Mouse (Mus musculus): ENCODE data around the gene Map2k4. TPM values are rescaled to one million over a fixed set of nuclear protein-coding genes. Genes with fewer than 3 reads are reported as not detected.

Map2k4 gene
- total RNA-seq (2015; ENCODE audit: low replicate concordance) (27.8 and 31.0 TPM in 2 replicates), total RNA-seq (2017; ENCODE audit: low replicate concordance) (20.7 and 30.2 TPM in 2 replicates)

DNA sequence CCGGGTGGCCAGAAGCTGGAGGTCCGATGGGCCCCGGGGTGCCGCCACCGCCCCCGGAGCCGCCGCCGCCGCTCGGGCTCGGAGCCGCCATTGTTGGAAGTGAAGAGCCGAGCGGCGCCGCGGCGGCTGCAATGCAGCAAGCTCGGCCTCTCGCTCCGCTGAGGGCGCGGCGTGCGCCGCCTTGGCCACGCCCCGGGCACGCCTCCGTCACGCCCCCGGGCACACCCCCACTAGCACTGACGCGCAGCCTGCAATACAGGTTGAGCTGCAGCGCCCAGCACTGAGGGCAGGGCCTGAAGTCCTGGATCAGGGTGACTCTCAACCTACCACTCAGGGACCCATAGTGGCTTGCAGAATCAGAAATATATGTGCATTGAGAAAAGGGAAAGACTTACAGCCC is at the start of gene Map2k4:
Map2k4 (minus strand) TSS at position 144 of the 400 bp plus-strand sequence.
- ATAC-seq (replicated peaks; ENCODE audit: low FRiP score, poor library complexity, severe bottlenecking): peak; percentile 96

DNA sequence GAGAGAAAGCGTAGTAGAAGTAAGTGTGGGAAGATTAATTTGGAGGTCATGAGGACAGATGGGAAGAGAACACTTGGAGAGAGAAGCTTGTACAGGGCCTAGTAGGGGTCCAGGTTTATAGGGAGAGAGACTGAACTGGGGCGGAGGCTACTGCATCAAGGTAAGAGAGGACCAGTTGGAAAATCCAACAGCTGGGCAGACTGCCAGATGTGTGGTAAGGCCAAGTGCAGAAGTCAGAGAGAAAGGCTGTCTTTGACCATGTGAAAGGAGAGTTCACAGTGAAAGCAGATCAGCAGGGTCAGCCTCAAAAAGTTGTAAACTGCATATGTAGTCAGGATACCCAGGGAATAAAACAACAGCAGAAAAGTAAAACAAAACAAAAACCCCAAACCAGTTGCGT is 36.5 kb upstream of the Map2k4 start:
- ATAC-seq (replicated peaks; ENCODE audit: low FRiP score, poor library complexity, severe bottlenecking): no peak

DNA sequence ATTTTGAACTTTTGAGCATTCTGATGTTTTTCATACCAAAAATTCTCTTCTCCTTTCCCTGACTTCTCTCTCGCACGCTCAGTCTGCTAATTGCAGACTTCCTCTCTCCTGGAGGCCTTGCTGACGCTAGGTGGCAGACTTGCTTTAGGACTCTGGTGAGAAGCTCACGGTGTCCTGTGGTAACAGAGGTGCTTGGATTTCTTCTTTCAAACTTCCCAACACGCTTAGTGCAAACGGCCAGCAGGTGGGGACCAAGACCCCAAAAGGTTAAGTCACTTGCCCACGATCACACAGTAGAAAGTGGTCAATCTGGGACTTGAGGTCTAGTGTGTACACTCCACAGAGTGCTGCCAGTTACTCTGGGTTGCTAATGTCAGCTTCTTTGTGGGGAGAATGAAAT is 32.8 kb upstream of the Map2k4 start:
- 0 out of 2 replicates have a peak, but pooled peaks have one; percentile 48 for ATAC-seq (replicated peaks; ENCODE audit: low FRiP score, poor library complexity, severe bottlenecking)

DNA sequence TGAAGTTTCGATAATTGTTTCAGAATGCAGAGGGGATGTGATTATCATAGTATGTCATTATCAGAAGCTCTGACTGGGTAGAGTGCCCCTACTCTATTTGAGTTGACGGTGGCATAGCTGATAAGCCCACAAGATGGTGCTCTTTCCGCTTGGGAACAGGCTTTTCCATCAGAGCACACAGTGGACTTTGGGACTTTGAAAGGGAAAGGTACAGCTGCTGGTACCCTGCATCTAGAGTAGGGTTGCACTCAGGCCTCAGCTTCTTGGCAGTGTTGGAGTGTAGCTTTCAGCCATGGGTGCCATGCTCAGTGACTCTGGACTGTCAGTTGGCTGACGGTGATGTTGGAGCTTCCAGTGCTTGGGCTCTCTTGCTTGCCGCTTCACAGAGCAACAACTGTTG is 32.2 kb upstream of the Map2k4 start:
- ATAC-seq (replicated peaks; ENCODE audit: low FRiP score, poor library complexity, severe bottlenecking): no peak

DNA sequence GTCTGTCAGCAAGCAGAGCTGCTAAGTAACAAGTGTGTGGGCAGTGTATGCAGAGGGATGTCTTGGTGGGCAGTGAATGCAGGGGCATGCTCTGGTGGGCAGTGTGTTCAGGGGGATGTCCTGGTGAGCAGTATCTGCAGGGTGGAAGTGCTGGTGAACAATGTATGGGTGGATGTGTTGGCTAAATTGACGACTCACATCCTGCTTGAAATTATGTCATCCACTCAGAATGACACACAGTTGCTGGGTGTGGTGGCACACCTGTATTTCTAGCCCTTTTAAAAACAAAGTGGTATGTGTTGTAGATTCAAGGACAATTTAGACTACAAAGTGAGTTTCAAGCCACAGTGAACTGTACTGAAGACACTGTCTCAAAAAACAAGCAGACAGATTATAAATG is 30.1 kb upstream of the Map2k4 start:
- no peak for ATAC-seq (replicated peaks; ENCODE audit: low FRiP score, poor library complexity, severe bottlenecking)

DNA sequence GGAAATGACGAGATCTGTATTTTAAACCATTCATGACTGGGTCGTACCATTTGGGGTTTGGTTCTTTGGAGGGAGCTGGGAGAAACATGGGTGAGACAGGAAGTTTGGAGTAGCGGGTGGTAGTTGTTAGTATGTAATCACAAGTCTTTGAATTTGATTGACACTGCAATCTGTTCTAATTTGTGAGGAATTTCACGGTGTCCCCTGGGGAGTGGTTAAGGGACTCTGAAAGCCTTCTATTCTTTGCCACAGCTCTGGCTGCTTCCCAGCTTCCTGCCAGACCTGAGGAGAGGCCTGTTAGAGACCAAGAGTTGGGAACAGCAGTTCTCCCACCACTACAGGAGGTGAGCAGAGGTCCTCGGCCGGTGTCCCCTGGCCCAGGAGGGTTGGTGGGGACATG is 28.1 kb upstream of the Map2k4 start:
- ATAC-seq (replicated peaks; ENCODE audit: low FRiP score, poor library complexity, severe bottlenecking): no peak

DNA sequence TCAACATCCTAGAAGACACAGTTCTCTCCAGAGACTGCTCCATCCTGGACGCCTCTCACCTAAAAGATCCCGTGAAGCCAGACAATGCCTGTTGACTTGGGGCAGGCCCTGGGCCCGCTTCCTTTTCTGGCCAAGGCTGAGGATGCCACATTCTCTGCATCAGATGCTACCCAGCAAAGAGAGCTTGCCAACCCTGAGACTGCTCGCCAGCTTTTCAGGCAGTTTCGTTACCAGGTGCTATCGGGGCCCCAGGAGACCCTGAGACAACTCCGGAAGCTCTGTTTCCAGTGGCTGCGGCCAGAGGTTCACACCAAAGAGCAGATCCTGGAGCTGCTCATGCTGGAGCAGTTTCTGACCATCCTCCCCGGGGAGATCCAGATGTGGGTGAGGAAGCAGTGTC is 26.3 kb upstream of the Map2k4 start:
- ATAC-seq (replicated peaks; ENCODE audit: low FRiP score, poor library complexity, severe bottlenecking): no peak

DNA sequence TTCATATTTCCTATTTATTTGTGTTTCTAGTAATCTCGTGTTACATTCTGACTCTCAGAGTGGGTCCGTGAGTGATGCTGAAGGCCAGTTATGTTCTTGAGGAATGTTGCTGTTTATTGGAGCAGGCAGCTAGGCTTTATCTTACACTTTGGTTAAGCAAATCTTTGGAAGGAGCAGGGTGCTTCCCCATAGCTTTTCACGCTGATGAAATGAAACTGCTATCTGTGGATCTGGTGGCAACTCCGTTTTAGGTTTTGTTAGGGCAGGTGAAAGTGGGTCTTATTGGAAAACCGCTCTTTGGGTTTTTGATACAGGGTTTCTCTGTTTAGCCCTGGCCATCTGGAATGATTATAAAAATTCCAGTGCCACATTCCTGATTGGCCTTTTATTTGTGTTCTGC is 24.0 kb upstream of the Map2k4 start:
- ATAC-seq (replicated peaks; ENCODE audit: low FRiP score, poor library complexity, severe bottlenecking): no peak

DNA sequence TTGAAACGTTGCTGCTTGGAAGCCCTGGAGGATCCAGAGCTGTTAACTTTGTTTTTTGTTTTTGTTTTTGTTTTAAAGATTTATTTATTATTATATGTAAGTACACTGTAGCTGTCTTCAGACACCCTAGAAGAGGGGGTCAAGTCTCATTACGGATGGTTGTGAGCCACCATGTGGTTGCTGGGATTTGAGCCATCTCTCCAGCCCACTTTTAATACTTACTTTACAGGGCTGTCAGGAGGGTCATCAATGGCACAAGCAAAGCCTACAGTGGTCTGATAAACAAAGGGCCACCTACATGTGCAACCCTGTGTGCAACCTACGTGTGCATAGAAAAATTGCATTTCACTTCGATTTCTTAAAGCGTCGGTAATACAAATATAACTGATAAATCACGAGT is 19.5 kb upstream of the Map2k4 start:
- ATAC-seq (replicated peaks; ENCODE audit: low FRiP score, poor library complexity, severe bottlenecking): no peak

DNA sequence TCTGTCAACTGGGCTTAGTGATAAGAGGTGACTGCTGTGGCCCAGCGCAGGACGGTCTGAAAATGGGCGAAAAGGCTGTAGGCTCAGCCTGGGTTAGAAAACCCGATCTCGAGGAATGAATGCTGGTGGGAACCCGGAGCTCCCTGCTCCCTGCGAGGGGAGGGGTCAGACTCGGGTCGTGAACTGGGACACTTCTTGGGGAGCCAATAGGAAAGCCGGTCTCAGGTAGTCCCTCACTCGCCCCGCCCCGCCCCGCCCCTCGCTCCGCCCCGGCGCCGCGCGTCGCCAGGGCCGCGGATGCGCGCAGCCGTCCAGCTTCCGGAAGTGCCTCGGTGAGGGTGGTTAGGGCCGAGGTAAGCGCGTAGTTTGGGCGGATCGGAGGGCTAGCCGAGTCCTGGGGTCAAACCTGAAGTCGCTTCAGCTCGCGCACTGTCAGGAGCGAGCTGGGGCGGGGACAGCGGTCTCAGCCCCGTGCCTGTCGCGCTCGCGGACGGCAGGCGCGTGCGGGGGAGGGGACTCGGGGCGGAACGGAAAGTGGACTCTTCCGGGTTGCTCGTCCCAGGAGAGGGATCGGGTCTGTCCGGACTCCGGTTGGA is 18.9 kb upstream of the Map2k4 start, which contains the start of gene Zkscan6:
Zkscan6 (plus strand) TSS at position 267 of the 596 bp plus-strand sequence.
- ATAC-seq (replicated peaks; ENCODE audit: low FRiP score, poor library complexity, severe bottlenecking): peak; percentile 94

DNA sequence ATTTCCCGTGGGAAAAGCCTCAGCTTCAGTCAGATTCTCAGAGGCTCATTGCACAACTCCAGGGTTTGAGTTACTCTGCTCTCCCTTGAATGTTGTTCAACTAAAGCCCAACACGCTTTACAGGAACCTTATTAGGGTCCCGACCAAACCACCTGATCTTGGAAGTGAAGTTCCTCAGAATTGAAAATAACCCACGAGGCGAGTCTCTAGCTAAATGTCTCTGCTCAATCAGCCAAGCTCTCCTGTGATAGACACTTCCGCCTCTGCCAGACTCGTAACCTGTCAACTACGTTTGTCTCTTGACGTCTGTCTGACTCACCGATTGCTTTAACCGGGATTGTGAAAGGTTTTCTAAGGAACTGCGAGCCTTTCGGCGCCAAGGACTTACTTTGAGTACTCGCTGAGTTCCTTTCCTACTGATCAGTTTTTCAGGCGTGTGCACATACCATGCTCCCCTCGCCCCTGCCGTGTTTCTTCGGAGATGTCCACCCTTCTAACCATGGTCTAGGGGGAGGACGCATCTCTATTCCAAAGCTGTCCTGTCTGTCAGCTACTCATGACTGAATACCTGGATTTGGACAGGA is 18.3 kb upstream of the Map2k4 start:
- peak; percentile 64 for ATAC-seq (replicated peaks; ENCODE audit: low FRiP score, poor library complexity, severe bottlenecking)

DNA sequence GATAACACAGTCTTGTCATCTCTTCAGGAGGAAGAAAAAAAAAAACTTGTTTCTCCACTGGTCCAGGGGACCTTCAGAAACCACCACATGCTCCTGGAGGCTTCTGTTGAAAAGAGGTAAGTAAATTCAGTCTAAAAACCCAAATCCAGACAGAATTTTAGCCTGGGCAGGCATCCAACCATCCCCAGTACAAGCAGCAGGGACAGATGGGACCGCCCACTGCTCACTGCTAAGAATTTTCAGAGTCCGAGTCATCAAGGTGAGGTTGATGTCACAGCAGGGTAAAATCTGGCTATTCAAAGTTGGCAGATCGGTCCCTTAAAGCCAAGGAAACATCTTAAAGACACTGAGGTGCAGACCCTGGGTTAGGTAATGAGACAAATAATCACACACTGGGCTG is 13.8 kb upstream of the Map2k4 start:
- no peak for ATAC-seq (replicated peaks; ENCODE audit: low FRiP score, poor library complexity, severe bottlenecking)

DNA sequence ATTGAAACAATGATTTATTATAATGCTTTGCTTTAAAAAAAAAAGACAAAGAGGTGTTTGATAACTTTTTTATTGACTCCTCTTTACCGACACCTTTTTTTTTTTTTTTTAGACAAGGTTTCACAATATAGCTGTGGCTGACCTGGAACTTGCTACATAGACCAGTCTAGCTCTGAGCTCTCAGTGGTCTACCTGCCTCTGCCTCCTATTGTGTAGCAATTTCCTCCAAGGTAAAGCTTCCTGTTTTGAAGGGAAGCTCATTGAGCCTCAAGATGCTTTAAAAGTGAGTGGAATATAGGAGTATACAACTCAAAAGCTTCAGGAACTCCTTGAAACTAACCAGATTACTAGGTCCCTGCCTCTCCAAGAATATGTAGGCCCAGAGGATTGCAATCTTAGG is 7.8 kb upstream of the Map2k4 start:
- ATAC-seq (replicated peaks; ENCODE audit: low FRiP score, poor library complexity, severe bottlenecking): no peak

DNA sequence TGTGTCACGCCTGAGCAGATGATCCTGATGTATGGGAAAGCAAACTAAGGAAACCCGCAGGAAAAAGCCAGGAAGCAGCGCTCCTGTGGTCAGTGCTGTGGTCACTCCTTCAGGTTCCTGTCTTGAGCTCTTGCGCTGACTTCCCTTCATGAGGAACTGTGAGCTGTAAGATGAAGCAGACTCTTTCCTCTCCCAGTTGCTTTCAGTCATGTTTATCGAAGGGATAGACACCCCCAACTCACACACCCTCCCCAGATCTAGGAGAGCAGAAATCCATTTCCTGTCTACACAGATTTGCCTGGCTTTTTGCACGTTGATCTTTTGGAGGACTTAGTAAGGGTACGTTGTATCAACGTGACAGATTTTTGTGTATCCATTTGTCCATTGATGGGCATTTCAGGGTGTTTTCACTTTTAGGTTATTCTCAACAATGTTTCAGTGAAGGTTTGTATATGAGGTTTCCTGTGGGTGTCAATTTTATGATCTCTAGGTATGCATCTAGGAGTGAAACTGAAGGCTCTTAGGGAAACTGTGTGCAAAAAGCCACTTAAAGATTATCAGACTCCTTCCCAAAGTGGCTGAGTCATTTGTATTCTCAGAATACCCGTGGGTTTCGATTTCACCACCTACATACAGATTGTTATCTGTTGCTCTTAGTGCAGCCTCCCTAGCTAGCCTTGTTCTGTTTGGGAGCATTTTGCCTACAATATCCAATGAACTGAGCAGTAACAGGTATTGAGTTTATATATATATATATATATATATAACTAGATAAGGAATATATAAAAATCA is 6.5 kb upstream of the Map2k4 start:
- peak; percentile 70; the same call in 1 of the 2 replicates for ATAC-seq (replicated peaks; ENCODE audit: low FRiP score, poor library complexity, severe bottlenecking)

DNA sequence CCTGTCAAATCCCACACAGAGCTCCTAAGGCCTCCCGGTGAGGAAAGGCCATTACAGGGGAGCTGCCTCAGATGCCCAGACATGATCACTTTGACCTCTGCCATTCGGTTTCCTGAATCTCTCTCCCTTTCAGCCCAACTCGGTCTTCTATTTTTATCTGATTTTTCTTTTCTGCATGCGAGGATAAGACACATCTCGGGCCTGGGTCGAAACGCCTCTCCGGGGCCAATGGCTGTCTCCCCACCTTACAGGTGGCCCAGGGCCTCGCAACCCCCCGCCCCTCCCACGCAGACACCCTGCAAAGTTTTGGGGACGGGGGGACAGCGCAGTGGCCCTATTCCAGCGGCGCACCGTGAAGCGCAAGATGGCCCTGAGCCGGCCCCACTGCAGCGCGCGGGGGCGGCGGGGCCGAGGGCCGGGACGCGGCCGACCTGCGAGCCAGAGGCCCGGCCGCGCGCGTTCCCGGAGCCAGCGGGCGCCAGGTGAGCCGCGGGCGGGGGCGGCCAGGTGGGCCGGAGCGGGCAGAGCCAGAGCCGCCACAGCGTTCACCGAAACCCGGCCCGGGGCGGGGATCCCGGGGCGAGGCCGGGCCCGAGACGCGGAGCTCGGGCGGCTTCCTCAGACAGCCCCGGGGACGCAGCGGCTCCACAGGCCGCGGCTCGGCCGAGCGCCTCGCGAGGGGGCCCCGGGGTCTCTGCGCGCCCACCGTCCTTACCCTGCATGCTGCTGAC is 511 bp downstream of the Map2k4 start:
- ATAC-seq (replicated peaks; ENCODE audit: low FRiP score, poor library complexity, severe bottlenecking): peak; percentile 55

DNA sequence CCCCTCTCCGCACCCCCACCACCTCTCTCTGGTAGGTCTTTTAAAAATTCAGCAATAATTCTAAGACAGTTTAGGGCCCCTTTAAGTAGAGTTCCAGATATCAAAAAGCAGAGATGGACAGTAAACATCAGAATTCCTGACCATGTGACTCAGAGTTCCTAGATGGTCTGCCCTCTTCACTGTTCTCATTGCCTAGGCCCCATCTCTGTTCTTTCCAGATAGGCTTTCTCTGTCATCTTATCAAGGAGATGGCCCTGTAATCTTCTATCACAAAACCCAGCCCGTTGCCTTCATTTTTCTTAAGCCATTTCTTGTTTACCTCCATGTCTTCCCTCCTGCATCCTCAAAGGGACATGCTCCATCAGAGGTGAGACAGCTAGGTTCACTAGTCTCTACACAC is 1.9 kb downstream of the Map2k4 start:
- ATAC-seq (replicated peaks; ENCODE audit: low FRiP score, poor library complexity, severe bottlenecking): no peak

DNA sequence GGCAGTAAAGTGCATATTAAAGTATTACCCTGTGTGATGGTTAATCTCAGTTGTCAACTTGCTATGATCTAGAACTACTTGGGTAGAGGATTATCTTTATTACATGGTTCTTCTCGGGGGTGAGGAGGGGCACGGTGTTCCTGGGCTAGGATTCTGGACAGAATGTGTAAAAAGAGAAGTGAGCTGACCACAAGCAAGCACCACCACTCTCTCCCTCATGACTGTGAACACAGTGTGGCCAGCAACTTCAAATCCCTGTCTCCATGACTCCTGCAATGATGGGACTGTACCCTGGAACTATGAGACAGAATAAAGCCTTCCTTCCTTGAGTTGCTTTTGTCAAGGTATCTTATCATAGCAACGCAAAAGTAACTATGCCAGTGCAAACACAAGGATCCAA is 6.5 kb downstream of the Map2k4 start:
- no peak for ATAC-seq (replicated peaks; ENCODE audit: low FRiP score, poor library complexity, severe bottlenecking)

DNA sequence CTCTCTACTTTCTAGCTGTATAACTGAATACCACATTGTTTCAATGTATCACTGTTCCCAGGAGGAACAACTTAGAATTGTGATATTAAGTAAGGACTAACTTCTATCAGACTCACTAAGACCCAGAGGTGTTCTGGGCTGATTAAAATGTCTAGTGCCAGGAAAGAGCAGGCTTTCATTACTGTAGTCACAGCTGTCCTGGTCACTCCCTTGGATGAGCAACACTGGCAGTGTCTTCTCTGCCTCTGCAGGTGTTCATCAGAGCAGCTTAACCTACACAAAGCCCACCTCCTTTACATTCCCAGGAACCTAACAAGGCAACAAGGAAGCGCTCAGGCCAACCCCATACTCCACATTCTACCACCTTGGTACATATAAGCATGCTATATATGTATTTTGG is 8.5 kb downstream of the Map2k4 start:
- no peak for ATAC-seq (replicated peaks; ENCODE audit: low FRiP score, poor library complexity, severe bottlenecking)

DNA sequence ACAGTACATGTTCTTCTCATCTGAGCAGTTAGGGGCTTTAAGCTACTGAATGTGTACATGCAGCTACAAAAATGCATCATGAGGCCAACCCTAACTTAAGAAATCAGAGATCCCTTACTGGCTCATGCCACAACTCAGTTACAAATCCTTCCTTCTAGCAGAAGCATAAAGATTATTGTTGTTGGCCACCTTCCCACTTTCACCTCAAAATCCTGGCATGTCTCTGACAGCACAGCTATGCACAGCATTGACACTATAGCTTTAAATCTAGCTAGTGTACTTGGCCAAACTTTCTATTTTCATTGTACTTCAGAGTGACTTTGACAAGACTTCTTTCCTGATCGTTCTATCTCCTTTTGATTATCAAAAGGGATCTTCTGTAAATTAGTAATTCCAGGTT is 9.0 kb downstream of the Map2k4 start:
- no peak for ATAC-seq (replicated peaks; ENCODE audit: low FRiP score, poor library complexity, severe bottlenecking)

DNA sequence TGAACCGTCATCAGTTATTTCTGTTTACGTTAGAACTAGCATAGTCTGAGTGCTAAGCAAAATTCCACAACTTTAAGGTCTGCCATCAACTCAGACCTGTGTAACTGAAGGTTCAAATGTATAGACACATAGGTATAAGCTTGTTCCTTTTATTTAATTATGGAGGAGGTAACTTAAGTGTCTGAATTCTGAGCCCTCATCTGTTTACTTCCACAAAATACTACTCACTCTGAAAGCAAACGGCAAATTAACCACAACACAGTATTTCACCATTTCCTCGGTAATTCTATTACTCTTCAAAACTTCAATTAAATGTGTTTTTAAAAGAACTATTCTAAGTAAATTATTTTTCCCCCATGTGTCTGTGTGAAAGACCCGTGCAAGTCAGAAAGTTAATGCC is 10.3 kb downstream of the Map2k4 start:
- ATAC-seq (replicated peaks; ENCODE audit: low FRiP score, poor library complexity, severe bottlenecking): no peak

Data from erythroid progenitor cell, adult 5-6 weeks (primary cell).